Mouse (Mus musculus): ENCODE data around the gene Cnih4.
A peak's percentile ranks its signal among the peaks of the same experiment; 100 is the strongest.

Cnih4 gene

GRCm38 (mm10) chr1:181143950-181144836 lies at the start of gene Cnih4, which contains the start of gene Nvl:
Gene Cnih4 (plus strand): TSS chr1:181144693.
Gene Nvl (minus strand): TSS chr1:181144204.
- DNase-seq (ENCODE audit: low read depth), result peak; percentile 90

GRCm38 (mm10) chr1:181117112-181117511 lies 27.4 kb upstream of the Cnih4 start:
- no peak for DNase-seq (ENCODE audit: low read depth)

- no peak for DNase-seq (ENCODE audit: low read depth)
Measured at GRCm38 (mm10) chr1:181124145-181124544, 20.3 kb upstream of the Cnih4 start.

DNA sequence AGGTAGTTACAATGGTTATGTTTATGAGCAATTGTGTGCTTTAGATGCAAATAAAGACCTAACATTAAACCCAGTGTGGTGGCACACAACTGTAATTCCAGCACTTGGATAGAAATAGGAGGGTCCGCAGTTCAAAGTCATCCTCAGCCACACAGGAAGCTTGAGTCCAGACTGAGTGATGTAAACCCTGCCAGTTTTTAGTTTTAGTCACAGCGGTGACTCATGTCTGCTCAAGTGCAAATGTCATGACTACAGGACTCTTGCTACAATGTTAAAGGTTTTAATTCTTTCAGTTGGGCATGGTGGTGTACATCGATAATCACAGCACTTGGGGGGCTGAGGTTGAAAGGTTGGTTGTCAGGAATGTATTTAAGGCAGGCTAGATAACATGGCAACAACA lies 18.6 kb upstream of the Cnih4 start:
- DNase-seq (ENCODE audit: low read depth), result no peak

- DNase-seq (ENCODE audit: low read depth), result no peak
Measured at GRCm38 (mm10) chr1:181126766-181127165, 17.7 kb upstream of the Cnih4 start.

DNA sequence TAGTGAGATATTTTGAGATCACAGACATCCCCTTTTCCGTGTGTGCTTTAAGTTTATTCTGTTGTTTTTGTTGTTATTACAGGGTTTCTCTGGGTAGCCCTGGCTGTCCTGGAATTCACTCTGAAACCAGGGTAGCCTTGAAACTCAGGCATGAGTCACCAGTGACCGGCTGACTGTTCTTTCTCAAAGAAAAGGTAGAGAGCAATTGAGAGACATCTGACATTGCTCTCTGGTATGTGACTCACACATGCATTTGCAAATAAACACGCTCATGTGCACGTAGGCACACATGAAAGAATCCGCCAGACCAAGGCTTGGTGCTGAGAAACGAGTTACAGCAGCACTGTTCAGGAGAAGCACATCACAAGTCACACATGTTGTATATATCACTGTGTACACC lies 12.6 kb upstream of the Cnih4 start:
- DNase-seq (ENCODE audit: low read depth), result no peak

GRCm38 (mm10) chr1:181138730-181139129 lies 5.8 kb upstream of the Cnih4 start:
- DNase-seq (ENCODE audit: low read depth), result no peak

DNA sequence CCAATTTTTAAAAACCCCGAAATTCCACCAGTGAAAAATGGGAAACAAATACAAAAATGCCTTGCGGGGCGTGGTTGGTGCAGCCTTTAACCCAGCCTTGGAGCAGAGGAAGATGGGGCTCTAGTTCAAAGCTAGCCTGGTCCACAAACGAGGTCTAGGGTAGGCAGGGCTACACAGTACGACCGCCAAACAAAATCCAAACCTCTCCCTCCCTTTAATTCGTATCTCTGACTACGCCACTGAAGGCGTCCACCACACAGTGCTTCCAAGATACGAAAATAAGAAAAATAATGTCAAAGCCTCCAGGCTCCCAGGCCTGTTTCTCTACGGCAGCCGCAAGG lies 914 bp upstream of the Cnih4 start:
- peak; percentile 56 for DNase-seq (ENCODE audit: low read depth)

DNA sequence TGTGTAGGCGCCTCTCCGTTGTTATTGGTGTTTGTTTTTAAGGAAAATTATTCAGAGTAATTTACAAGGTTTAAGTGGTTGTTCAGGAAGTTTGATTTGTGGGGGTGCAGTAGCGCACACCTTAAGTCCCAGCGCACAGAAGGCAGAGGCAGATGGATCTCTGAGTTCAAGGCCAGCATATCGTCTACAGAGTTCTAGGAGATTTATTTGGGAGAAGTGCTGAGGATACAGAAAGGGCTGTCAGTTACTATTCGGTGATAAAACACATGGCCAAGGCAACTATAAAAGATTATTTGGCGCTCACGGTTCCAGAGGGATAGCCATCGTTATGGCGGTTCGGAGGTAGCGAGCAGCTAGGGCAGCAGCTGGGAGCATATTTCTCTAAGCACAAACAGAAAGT lies 473 bp downstream of the Cnih4 start:
- DNase-seq (ENCODE audit: low read depth), result no peak

DNA sequence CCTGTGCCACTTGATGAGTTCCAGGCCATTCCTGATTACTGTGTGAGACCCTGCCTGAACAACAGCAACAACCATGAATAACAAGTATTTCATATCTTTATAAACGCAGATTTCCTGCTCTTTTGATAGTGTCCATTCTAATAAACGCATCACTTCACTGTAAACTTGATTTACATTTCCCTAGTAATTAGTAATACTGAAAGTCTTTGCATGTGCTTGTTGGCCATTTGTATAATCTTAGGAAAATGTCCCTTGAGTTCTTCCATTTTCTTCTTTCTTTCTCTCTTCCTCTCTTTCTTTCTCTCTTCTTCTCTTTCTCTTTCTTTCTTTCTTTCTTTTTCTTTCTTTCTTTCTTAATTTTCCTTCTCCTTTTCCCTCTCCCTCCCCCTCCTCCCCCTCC lies 1.7 kb downstream of the Cnih4 start:
- no peak for DNase-seq (ENCODE audit: low read depth)

DNA sequence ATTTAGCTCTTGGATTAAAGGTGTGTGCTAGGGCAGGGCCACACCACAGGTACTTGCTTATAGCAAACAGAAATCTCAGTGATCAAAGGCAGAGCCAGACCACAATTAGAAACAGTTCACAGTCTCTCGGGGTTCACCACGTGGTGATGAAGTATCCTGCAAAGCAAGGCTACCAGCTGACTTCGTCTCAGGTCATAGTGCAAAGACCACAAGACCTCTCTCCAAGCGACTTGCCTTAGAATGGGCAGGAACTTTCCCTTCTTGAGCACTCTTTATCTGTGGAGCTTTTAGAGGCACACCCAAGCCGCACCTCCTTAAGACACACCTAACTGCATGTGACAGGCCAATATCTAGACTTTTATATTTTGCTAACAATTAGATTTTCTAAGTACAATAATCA lies 4.0 kb downstream of the Cnih4 start:
- DNase-seq (ENCODE audit: low read depth), result peak; percentile 57

DNA sequence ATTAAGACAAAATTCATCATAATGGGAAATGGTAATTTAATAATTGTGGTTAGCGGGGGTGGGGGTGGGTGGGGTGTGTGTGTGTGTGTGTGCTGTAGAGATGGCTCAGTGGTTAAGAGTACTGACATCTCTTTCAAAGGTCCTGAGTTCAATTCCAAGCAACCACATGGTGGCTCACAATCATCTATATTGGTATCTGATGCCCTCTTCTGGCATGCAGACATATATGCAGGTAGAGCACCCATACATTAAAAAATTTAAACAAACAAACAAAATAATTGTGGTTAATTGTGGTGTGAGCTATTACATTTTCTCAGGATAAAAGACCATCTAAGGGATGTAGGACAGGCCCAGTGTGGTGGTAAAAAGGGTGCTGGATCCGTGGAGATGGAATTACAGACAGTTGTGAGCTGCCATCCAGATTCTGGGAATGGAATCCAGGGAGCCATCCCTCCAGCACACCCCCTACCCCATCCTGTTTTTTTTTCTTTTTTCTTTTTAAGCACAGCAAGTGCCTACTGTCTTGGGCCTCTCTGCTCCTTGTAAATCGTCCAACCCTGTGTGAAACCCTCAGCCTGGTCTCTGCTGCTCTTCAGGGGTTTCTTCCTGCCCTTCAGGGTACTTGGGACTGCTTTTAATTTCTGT lies 5.0 kb downstream of the Cnih4 start:
- DNase-seq (ENCODE audit: low read depth), result no peak

DNA sequence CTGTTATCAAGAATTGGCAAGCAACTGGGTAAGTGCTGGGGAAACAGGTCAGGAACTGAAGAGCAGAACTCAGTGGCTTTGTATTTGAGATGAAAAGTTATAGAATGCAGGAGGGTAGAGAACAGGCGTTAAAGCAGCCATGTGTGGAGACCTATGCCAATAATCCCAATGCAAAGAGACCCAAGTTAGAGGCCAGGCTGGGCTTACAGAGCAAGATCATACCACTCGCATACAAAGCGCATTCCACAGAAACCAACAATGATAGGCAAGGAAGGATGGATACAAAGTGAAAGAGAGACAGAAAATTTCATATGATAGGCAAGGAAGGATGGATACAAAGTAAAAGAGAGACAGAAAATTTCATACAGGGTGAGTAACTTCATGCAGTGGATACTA lies 5.9 kb downstream of the Cnih4 start:
- no peak for DNase-seq (ENCODE audit: low read depth)

GRCm38 (mm10) chr1:181150827-181151534 lies 6.5 kb downstream of the Cnih4 start:
- DNase-seq (ENCODE audit: low read depth), result peak; percentile 95

DNA sequence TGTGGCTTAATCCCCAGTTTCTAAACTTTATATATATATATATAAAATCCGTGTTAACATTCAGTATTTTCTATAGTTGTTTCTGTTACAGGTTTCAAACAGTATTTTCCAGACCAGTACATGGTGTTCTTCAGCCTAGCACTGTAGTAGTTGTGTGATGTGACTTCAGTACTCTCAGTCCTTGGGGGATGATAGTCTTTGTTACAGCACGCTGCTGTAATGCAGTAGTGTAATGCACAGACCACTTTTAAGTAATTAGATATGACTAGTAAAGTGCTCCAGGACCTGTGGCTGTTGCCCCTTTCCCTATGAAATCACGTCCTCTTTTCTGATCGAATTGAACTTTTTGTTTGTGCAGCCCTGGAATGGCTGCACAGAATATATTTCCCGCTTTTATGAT lies 7.0 kb downstream of the Cnih4 start:
- DNase-seq (ENCODE audit: low read depth), result no peak

- no peak for DNase-seq (ENCODE audit: low read depth)
Measured at GRCm38 (mm10) chr1:181167816-181168215, 23.3 kb downstream of the Cnih4 start.

GRCm38 (mm10) chr1:181168377-181168776 lies 23.9 kb downstream of the Cnih4 start:
- DNase-seq (ENCODE audit: low read depth), result no peak

DNA sequence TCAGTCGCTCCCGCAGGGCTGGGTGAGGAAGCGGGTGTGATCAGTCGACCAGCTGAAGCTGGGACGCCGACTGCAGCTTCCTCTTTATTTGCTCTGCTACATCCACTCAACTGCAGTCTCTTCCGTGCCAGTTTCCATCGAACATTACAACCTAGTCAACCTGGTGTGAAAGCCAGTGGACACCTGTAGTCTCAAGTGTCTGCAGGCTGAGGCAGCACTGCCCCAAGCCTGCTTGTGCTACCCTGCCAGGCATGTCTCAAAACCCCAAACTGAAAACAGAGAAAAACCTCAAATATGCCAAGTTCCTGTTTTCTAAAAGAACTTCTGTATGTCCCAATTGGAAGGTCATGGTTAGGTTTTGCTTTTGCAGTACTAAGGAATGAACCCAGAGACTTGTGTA lies 25.7 kb downstream of the Cnih4 start:
- DNase-seq (ENCODE audit: low read depth), result no peak

- DNase-seq (ENCODE audit: low read depth), result no peak
Measured at GRCm38 (mm10) chr1:181188925-181189324, 44.4 kb downstream of the Cnih4 start.

- no peak for DNase-seq (ENCODE audit: low read depth)
Measured at GRCm38 (mm10) chr1:181199446-181199845, 55.0 kb downstream of the Cnih4 start.

GRCm38 (mm10) chr1:181210147-181210546 lies 65.7 kb downstream of the Cnih4 start:
- no peak for DNase-seq (ENCODE audit: low read depth)

DNA sequence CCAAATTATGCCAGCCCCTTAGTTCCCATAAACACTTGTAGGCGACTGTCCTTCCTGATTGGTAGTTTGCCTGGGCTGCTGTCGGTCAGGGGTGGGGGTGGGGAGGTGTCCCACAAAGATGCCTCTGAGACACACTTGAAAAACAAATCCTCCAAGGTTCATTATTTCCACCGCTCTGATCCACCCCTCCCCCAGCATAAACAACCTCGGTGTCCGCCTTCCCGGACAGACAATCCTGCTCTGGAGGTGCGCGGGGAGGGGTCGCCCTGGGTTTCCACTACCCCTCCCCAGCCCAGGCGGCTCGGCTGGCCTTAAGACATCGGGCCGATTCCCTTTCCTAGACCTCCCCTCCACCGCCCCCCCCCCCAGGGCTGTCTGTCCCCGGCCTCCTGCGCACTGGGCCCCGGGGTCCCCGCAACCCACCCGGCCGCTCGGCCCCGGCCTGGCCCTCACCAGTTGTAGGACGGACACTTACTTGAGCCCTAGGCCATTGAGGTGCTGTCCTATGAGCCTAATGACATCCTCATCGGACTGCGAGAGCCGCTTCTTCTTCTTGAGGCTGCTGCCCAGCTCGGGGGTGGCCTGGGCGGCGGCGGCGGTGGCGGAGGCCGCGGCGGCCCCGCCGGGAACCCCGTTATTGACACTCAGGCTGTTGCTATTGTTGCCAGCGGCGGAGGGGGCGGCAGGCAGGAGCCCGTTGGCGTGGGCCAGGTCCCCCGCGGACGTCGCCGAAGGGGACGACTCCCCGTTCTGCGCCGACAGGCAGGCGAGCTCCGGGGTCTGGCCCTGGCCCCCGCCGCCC lies 66.3 kb downstream of the Cnih4 start:
- DNase-seq (ENCODE audit: low read depth), result no peak

All from c-Kit-positive CD71-positive TER-119-negative erythroid progenitor cells, embryonic 14.5 days (primary cell).